Mouse (Mus musculus) hindbrain, embryonic 12.5 days (tissue): ENCODE measurements around the gene Eif2s2. TPM values are rescaled to one million over a fixed set of nuclear protein-coding genes. Genes with fewer than 3 reads are reported as not detected.
A peak's percentile ranks its signal among the peaks of the same experiment; 100 is the strongest.
"Not testable (repeated sequence)": the region's sequence is repeated elsewhere in the genome, so short reads cannot be mapped to it uniquely, and the experiment has no call there.

Experiments used
- ATAC-seq: fragments of 200-750 bp; cut with Nextera tagmentation; 2 replicates; pipeline ENCODE4 v1.8.0; 2017; ENCODE audit warnings: moderate TSS enrichment; ENCODE audit not compliant: low FRiP score
- H3K27ac ChIP-seq: fragments of 300-500 bp; sonication (generic); 2 replicates; pipeline ENCODE4 v1.5.1; 2016; ENCODE audit warnings: mild to moderate bottlenecking
- H3K27me3 ChIP-seq: fragments of 300-500 bp; sonication (generic); 2 replicates; pipeline ENCODE4 v1.6.1; 2016; ENCODE audit warnings: mild to moderate bottlenecking
- H3K36me3 ChIP-seq: fragments of 300-500 bp; sonication (generic); 2 replicates; pipeline ENCODE4 v1.6.1; 2016; ENCODE audit warnings: mild to moderate bottlenecking
- H3K4me1 ChIP-seq: fragments of 300-500 bp; sonication (generic); 2 replicates; pipeline ENCODE4 v1.6.1; 2016
- H3K4me2 ChIP-seq: fragments of 300-500 bp; sonication (generic); replicated peaks from 2 replicates; pipeline ENCODE4 v1.6.1; 2016; ENCODE audit warnings: mild to moderate bottlenecking
- H3K4me3 ChIP-seq: fragments of 300-500 bp; sonication (generic); 2 replicates; pipeline ENCODE4 v1.5.1; 2016; ENCODE audit warnings: mild to moderate bottlenecking
- H3K9ac ChIP-seq: fragments of 300-500 bp; sonication (generic); 2 replicates; pipeline ENCODE4 v1.6.1; 2016; ENCODE audit warnings: mild to moderate bottlenecking, moderate library complexity
- H3K9me3 ChIP-seq: fragments of 300-500 bp; sonication (generic); replicated peaks from 2 replicates; pipeline ENCODE4 v1.6.1; 2016; ENCODE audit warnings: mild to moderate bottlenecking
- WGBS: fragments of 180-500 bp; shearing (Covaris S2); methylation state at CpG from one replicate; pipeline ENCODE4 v1.1.7; 2016; 5-methylcytosine and 5-hydroxymethylcytosine counted together
- polyA plus RNA-seq: library from polyadenylated mRNA; unstranded; fragments of >200 nt; fragmentation: Nextera tagmentation; extraction: Ambion mirVana; gene quantifications from 2 replicates; pipeline ENCODE4 v1.2.1, GENCODE M21; 2016

Eif2s2 gene
- polyA plus RNA-seq = 93.1 and 98.1 TPM in 2 replicates

DNA sequence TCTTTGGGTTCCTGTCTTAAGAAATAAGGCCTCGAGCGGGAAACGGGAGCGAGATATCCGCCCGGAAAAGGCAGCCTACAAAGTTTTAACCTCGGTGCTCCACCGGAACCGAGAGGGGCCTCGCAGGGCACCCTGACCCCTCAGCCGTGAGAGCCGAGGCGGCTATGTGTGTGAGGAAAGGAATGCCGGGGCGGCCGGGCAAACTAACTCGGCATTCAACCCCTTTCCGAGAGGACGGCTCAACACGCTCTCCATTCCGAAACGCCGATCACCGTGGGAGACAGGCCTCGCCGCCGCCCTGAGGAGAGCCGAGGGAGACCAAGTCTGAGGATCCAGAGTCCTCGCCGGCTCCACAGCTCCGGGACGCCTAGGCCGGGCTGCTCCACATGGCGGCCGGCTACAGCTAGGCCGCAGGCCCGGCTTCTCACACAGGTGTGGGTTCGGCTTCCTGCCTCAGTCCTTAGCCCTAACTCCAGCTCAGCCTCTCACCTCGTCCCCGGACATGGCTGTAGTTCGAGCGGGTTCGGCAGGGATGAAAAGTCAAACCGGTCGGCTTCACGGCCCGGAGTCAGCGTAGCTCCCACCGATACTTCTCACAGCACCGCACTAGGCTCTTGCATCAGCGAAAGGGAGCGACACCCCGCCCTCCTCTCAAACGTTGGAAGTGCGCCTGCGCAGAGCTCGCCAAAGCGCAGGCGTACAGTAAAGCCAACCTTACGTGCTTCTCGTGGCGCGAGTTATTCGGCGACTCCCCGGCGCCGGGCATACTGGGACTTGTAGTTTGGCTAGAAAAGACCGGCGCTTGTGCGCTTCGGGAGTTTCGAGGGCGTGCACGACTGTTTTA is at the start of gene Eif2s2:
Gene Eif2s2, minus strand, starts transcription at position 735 of the 844 bp plus-strand sequence.
- Histone ChIP-seq H3K9ac (peak within 1 kb of the TSS; percentile 89), H3K4me2 (peak within 1 kb of the TSS; percentile 77), H3K9me3 (no peaks in the 10 kb centered on the region), H3K27ac (peak within 1 kb of the TSS; percentile 72), H3K4me3 (peak within 1 kb of the TSS; percentile 75), H3K36me3 (no peaks in the 10 kb centered on the region), H3K4me1 (peaks cover 14% of the 10 kb centered on the region), H3K27me3 (no peaks in the 10 kb centered on the region)
- peak; percentile 98 for ATAC-seq
- WGBS = under 1% methylated on average over 75 of the region's 75 CpGs

DNA sequence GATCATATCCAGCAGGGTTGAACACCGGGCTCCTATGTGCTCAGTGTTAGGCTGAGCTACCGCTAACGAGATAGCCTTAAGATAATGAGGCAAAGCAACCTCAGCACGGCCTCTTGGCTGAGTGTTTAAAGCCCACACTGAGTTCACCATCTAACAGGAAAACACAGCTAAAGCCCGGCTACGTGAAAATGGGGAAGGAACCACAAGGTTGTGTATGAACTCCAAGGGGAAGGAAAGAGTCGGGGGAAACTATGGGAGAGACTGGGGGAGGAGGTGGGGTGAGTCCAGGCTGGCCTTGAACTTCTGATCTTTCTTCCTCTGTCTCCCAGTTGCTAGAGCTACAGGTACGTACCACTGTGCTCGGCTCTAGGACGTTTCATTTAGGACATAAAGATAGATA is 49.2 kb upstream of the Eif2s2 start:
- Histone ChIP-seq H3K4me3 (no peak overlapping the region), H3K4me2 (no peak overlapping the region), H3K4me1 (peaks cover 7% of the 10 kb centered on the region), H3K27ac (no peak overlapping the region), H3K9me3 (no peaks in the 10 kb centered on the region), H3K27me3 (no peaks in the 10 kb centered on the region), H3K9ac (no peak overlapping the region), H3K36me3 (no peaks in the 10 kb centered on the region)
- no peak for ATAC-seq
- 77% methylated on average over 10 of the region's 10 CpGs for WGBS

DNA sequence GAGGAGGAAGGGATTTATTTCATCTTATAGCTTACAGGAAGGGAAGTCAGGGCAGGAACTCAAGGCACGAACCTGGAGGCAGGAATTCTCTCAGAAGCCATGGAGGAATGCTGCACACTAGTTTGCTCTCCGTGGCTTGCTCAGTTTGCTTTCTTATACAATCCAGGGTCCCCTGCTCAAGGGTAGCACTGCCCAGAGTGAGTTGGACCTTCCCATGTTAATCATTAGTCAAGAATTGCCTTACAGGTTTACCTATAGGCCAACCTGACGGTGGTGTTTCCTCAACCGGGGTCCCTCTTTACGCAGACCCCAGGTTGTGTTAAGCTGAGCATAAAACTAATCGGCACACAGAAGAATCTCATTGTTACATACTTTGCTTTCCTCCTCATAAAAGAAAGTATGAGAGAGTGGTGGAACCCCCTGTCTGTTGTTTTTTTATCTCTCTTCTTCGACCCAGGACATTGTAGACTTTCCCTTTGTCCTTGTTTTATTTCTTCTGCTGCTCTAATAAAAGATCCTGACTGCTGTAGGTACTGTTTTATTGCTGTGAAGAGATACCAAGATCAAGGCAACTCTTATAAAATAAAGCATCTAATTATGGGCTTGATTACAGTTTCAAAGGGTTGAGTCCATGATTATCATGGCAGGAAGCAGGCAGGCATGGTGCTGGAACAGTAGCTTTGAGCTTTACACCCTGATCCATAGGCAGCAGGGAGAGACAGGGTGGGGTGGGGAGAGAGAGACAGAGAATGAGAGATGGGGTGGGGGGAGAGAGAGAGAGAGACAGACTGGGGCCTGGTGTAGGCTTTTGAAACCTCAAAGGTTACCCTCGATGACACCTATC is 45.0 kb upstream of the Eif2s2 start:
- no peaks in the 10 kb centered on the region for H3K27me3 ChIP-seq
- no peak overlapping the region for H3K4me3 ChIP-seq
- no peak overlapping the region for H3K9ac ChIP-seq
- H3K4me2 ChIP-seq = no peak overlapping the region
- H3K9me3 ChIP-seq = no peaks in the 10 kb centered on the region
- H3K27ac ChIP-seq = no peak overlapping the region
- peaks cover 5% of the 10 kb centered on the region for H3K4me1 ChIP-seq
- H3K36me3 ChIP-seq = no peaks in the 10 kb centered on the region
- no peak for ATAC-seq
- 87% methylated on average over 8 of the region's 8 CpGs for WGBS

DNA sequence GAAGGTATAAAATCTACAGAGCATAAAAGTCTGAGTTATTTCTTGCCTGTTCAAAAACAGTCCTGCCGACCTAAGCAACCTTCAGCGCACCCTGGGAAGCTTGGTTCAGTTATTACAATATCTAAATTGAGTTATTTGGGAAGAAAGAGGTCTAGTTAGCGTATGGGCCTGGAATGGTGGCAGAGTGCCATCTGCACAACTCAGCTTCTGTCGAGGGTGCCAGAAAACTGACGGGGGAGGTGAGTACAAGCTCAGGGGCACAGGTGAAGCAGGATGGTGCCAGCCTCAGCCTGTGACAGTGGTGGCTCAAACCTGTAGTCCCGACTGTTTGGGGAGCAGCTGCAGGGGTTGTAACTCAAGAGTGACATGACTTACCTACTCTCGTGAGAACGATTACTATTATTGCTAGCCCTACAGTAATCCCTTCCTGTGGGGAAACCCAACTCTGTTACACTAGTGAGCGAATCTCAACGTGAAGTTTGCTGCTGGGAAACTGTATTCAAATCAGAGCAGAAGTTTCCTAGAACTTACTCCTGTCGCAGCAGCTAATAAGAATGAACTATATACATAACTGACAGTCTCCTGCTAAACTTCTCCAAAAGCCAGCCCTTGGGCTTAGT is 43.9 kb upstream of the Eif2s2 start:
- no peaks in the 10 kb centered on the region for H3K4me1 ChIP-seq
- 81% methylated on average over 11 of the region's 11 CpGs for WGBS
- ATAC-seq = no peak

DNA sequence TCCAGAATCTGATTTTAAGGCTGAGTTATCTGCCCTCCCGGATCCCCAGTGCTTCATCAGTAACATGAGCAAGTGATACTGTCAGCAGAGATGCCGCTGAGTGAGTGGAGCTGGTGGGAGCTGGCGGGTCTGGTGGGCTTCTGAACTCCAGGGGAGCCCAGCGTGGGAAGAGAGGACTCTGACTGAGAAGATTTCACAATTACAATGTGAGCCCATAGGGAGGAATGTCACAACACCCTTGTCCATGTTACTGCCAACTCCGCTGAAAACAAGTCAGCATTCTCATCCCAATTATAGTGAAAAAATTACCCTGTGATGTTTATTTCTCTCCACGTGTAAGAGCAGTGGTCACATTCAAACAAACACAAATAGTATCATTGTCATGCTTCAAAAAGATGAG is 43.4 kb upstream of the Eif2s2 start:
- H3K9ac ChIP-seq = no peak overlapping the region
- no peak for ATAC-seq

More for the DNA sequence above, 43.9 kb upstream of the Eif2s2 start:
- H3K9me3 ChIP-seq = no peaks in the 10 kb centered on the region
- no peak overlapping the region for H3K9ac ChIP-seq
- no peaks in the 10 kb centered on the region for H3K27me3 ChIP-seq
- no peaks in the 10 kb centered on the region for H3K36me3 ChIP-seq
- no peak overlapping the region for H3K4me3 ChIP-seq
- H3K4me2 ChIP-seq = no peak overlapping the region
- no peak overlapping the region for H3K27ac ChIP-seq

GRCm38 (mm10) chr2:154933884-154934283 is 41.1 kb upstream of the Eif2s2 start:
- Histone ChIP-seq H3K36me3 (no peaks in the 10 kb centered on the region), H3K27ac (no peak overlapping the region), H3K9ac (no peak overlapping the region), H3K4me1 (no peaks in the 10 kb centered on the region), H3K4me2 (no peak overlapping the region), H3K4me3 (no peak overlapping the region), H3K27me3 (no peaks in the 10 kb centered on the region), H3K9me3 (no peaks in the 10 kb centered on the region)
- WGBS = 65% methylated on average over 4 of the region's 4 CpGs
- ATAC-seq = no peak

More for the DNA sequence above, 43.4 kb upstream of the Eif2s2 start:
- 69% methylated on average over 6 of the region's 6 CpGs for WGBS
- H3K36me3 ChIP-seq = no peaks in the 10 kb centered on the region
- H3K4me2 ChIP-seq = no peak overlapping the region
- no peaks in the 10 kb centered on the region for H3K9me3 ChIP-seq
- H3K4me1 ChIP-seq = no peaks in the 10 kb centered on the region
- H3K27me3 ChIP-seq = no peaks in the 10 kb centered on the region
- H3K4me3 ChIP-seq = no peak overlapping the region
- H3K27ac ChIP-seq = no peak overlapping the region

GRCm38 (mm10) chr2:154928298-154928697 is 35.6 kb upstream of the Eif2s2 start:
- Histone ChIP-seq H3K4me3 (no peak overlapping the region), H3K9ac (no peak overlapping the region), H3K9me3 (no peaks in the 10 kb centered on the region), H3K27me3 (no peaks in the 10 kb centered on the region), H3K27ac (no peak overlapping the region), H3K4me2 (no peak overlapping the region), H3K36me3 (no peaks in the 10 kb centered on the region), H3K4me1 (no peaks in the 10 kb centered on the region)
- WGBS = 44% methylated on average over 2 of the region's 2 CpGs
- no peak for ATAC-seq

DNA sequence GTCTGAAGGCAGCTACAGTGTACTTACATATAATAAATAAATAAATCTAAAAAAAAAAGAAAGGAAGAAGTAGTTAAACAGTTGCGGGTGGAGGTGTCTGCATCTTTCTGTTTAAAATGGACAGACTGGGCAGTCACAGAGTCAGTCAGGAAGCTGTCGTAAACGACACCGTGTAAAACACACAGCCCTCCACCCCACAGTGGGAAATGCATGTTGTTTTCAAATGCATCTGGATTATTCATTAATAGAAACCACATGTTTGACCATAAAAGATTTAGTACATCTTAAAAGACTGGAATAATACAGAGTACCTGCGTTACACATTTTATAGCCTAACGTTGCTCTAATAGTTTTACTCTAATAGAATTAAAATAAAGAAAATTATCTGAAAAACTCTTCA is 34.1 kb upstream of the Eif2s2 start:
- Histone ChIP-seq H3K27ac (no peak overlapping the region), H3K9ac (no peak overlapping the region), H3K4me2 (no peak overlapping the region), H3K9me3 (no peaks in the 10 kb centered on the region), H3K4me1 (no peaks in the 10 kb centered on the region), H3K27me3 (no peaks in the 10 kb centered on the region), H3K36me3 (no peaks in the 10 kb centered on the region), H3K4me3 (no peak overlapping the region)
- 81% methylated on average over 6 of the region's 6 CpGs for WGBS
- ATAC-seq = no peak

GRCm38 (mm10) chr2:154925411-154926031 is 32.8 kb upstream of the Eif2s2 start:
- H3K36me3 ChIP-seq = no peaks in the 10 kb centered on the region
- ATAC-seq = no peak
- 0 out of 2 replicates have a peak, but pooled peaks cover 3% of the 10 kb centered on the region for H3K4me1 ChIP-seq
- H3K4me2 ChIP-seq = no peak overlapping the region
- H3K9ac ChIP-seq = no peak overlapping the region
- WGBS = 52% methylated on average over 7 of the region's 7 CpGs
- no peak overlapping the region for H3K4me3 ChIP-seq
- no peak overlapping the region for H3K27ac ChIP-seq
- no peaks in the 10 kb centered on the region for H3K9me3 ChIP-seq
- no peaks in the 10 kb centered on the region for H3K27me3 ChIP-seq

DNA sequence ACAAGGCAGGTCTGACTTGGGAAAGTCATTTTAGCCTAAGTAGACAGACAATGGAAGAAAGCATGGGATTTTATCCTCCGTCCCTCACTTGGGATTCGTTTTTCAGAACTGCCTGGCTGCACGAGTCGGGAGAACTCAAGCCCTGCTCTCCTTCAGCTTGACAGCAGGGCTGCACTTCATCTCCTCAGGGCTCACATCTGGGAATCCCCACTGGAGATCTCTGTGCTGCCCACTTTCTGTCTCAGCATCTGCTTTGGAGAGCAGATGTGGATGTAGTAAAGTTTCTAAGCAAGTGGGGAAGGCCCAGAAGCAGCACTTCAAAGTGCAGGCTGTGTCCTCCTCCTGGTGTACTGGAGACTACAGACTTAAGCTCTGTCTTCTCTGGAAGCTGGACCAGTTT is 29.4 kb upstream of the Eif2s2 start:
- H3K27ac ChIP-seq, H3K9ac ChIP-seq, H3K9me3 ChIP-seq, H3K36me3 ChIP-seq, H3K27me3 ChIP-seq, H3K4me3 ChIP-seq, ATAC-seq, H3K4me2 ChIP-seq, H3K4me1 ChIP-seq: not testable (repeated sequence)
- no CpG with 5 or more reads among the region's 4 CpGs for WGBS

- no peak overlapping the region for H3K4me3 ChIP-seq
- no peak for ATAC-seq
- H3K9me3 ChIP-seq = no peaks in the 10 kb centered on the region
- no peak overlapping the region for H3K9ac ChIP-seq
- no peak overlapping the region for H3K4me2 ChIP-seq
- H3K36me3 ChIP-seq = no peaks in the 10 kb centered on the region
- H3K4me1 ChIP-seq = 0 out of 2 replicates have a peak, but pooled peaks cover 3% of the 10 kb centered on the region
- 80% methylated on average over 7 of the region's 7 CpGs for WGBS
- H3K27ac ChIP-seq = no peak overlapping the region
- H3K27me3 ChIP-seq = no peaks in the 10 kb centered on the region
Observed at GRCm38 (mm10) chr2:154920896-154921295, 28.2 kb upstream of the Eif2s2 start.
